Mouse (Mus musculus) midbrain, embryonic 12.5 days (tissue): Measurements from ENCODE around the gene Popdc2. TPM values are rescaled to one million over a fixed set of nuclear protein-coding genes. Genes with fewer than 3 reads are reported as not detected.

ENCODE experiments used
- ATAC-seq: fragments of 200-750 bp; cut with Nextera tagmentation; 2 replicates; pipeline ENCODE4 v1.8.0; 2017; ENCODE audit warnings: low read depth, moderate TSS enrichment, moderate library complexity; ENCODE audit not compliant: low FRiP score
- H3K27ac ChIP-seq: fragments of 300-500 bp; sonication (generic); replicated peaks from 2 replicates; pipeline ENCODE4 v1.5.1; 2016; ENCODE audit warnings: mild to moderate bottlenecking
- H3K27me3 ChIP-seq: fragments of 300-500 bp; sonication (generic); 2 replicates; pipeline ENCODE4 v1.6.1; 2016; ENCODE audit warnings: mild to moderate bottlenecking
- H3K36me3 ChIP-seq: fragments of 300-500 bp; sonication (generic); 2 replicates; pipeline ENCODE4 v1.6.1; 2016
- H3K4me1 ChIP-seq: fragments of 300-500 bp; sonication (generic); 2 replicates; pipeline ENCODE4 v1.6.1; 2016
- H3K4me2 ChIP-seq: fragments of 300-500 bp; sonication (generic); replicated peaks from 2 replicates; pipeline ENCODE4 v1.6.1; 2016; ENCODE audit warnings: mild to moderate bottlenecking, moderate library complexity
- H3K4me3 ChIP-seq: fragments of 300-500 bp; sonication (generic); 2 replicates; pipeline ENCODE4 v1.5.1; 2016; ENCODE audit warnings: mild to moderate bottlenecking
- H3K9ac ChIP-seq: fragments of 300-500 bp; sonication (generic); replicated peaks from 2 replicates; pipeline ENCODE4 v1.6.1; 2016; ENCODE audit warnings: mild to moderate bottlenecking, moderate library complexity
- H3K9me3 ChIP-seq: fragments of 300-500 bp; sonication (generic); 2 replicates; pipeline ENCODE4 v1.6.1; 2016; ENCODE audit warnings: mild to moderate bottlenecking
- WGBS: fragments of 180-500 bp; shearing (Covaris S2); methylation state at CpG from one replicate; pipeline ENCODE4 v1.1.7; 2016; 5-methylcytosine and 5-hydroxymethylcytosine counted together
- polyA plus RNA-seq: library from polyadenylated mRNA; unstranded; fragments of >200 nt; fragmentation: Nextera tagmentation; extraction: Ambion mirVana; gene quantifications from 2 replicates; pipeline ENCODE4 v1.2.1, GENCODE M21; 2016

Gene Popdc2
- polyA plus RNA-seq, 1 experiment from 2014 or later = 0.57 TPM

DNA sequence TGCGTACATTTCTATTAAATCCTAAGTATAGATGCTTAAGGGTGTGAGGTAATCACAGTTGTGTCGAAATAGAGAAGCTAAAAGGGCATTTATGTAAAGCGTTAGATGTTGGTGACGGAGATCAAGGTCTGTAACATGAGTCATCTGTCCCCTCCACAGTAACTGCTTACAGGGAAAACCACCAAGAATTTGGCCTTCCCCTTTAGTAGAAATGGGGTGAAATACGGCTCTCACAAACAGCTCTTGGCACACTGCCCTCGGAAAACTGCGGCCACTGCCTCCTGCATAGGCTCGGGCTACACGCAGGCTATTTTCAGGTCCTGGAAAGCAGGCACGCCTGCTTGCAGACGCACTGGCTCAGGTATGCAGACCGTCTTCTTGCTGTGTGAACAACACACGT is 34.1 kb downstream of the Popdc2 start:
- no peak overlapping the region for H3K9ac ChIP-seq
- H3K36me3 ChIP-seq = no peaks in the 10 kb centered on the region
- H3K27me3 ChIP-seq = no peaks in the 10 kb centered on the region
- H3K27ac ChIP-seq = no peak overlapping the region
- H3K4me2 ChIP-seq = no peak overlapping the region
- H3K9me3 ChIP-seq = no peaks in the 10 kb centered on the region
- no peak overlapping the region for H3K4me3 ChIP-seq
- no peak for ATAC-seq
- H3K4me1 ChIP-seq = peaks cover 15% of the 10 kb centered on the region
- WGBS = 86% methylated on average over 13 of the region's 13 CpGs

DNA sequence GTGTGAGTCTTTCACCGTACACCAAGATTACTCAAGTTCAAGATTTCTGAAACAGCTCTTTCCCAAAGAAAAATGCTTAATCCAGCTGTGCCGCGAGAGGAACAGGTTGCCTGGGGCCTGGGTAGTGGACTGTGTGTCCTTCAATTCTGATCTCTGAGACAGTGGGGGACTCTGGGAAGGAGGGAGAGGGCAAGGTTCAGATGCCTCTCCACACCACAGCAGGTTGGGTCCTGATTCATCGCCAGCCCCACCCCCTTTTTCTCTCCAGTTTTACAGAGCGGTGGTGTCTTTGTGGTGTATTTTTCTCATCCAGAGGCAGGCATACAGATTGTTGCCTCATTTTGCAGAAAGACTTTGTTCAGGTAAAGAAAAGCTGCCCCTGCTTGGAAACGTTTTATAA is 36.3 kb downstream of the Popdc2 start:
- Histone ChIP-seq H3K27ac (no peak overlapping the region), H3K9ac (no peak overlapping the region), H3K36me3 (no peaks in the 10 kb centered on the region), H3K4me2 (no peak overlapping the region), H3K4me3 (no peak overlapping the region), H3K9me3 (no peaks in the 10 kb centered on the region), H3K4me1 (peaks cover 15% of the 10 kb centered on the region), H3K27me3 (no peaks in the 10 kb centered on the region)
- 90% methylated on average over 6 of the region's 6 CpGs for WGBS
- ATAC-seq = no peak

DNA sequence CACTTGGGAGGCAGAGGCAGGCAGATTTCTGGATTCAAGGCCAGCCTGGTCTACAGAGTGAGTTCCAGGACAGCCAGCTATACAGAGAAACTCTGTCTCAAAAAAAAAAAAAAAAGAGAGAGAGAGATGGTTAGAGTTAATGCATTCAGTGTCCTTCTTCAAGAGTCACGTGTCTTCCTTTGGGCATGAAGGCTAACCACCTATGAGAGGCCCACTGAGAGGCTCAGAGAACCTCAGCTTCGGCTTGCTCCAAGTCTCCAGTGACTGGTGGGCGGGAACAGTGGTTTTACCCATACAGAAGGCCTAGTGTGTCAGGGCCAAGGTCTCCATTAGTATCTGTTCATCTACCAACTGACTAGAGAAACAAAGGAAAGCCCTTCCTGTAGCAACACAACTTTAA is 37.1 kb downstream of the Popdc2 start:
- peak overlapping the region; percentile 35; the same call in 1 of the 2 replicates for H3K27ac ChIP-seq
- no peaks in the 10 kb centered on the region for H3K9me3 ChIP-seq
- no peaks in the 10 kb centered on the region for H3K27me3 ChIP-seq
- H3K4me3 ChIP-seq = no peak overlapping the region
- 71% methylated on average over 3 of the region's 3 CpGs for WGBS
- peak overlapping the region; percentile 48 for H3K4me2 ChIP-seq
- peaks cover 15% of the 10 kb centered on the region for H3K4me1 ChIP-seq
- no peaks in the 10 kb centered on the region for H3K36me3 ChIP-seq
- ATAC-seq = no peak
- H3K9ac ChIP-seq = 0 out of 2 replicates have a peak overlapping the region, but pooled peaks have one; percentile 17

GRCm38 (mm10) chr16:38399531-38400231 is 37.7 kb downstream of the Popdc2 start:
- Histone ChIP-seq H3K27ac (peak overlapping the region; percentile 35), H3K9ac (0 out of 2 replicates have a peak overlapping the region, but pooled peaks have one; percentile 17), H3K36me3 (no peaks in the 10 kb centered on the region), H3K9me3 (no peaks in the 10 kb centered on the region), H3K4me2 (peak overlapping the region; percentile 48), H3K4me3 (peak overlapping the region; percentile 25), H3K4me1 (peaks cover 15% of the 10 kb centered on the region), H3K27me3 (no peaks in the 10 kb centered on the region)
- ATAC-seq = peak; percentile 87
- WGBS = 9% methylated on average over 17 of the region's 17 CpGs

GRCm38 (mm10) chr16:38400311-38400960 is 38.4 kb downstream of the Popdc2 start:
- Histone ChIP-seq H3K9ac (0 out of 2 replicates have a peak overlapping the region, but pooled peaks have one; percentile 17), H3K27me3 (no peaks in the 10 kb centered on the region; the same call in 1 of the 2 replicates), H3K4me1 (peaks cover 15% of the 10 kb centered on the region), H3K9me3 (no peaks in the 10 kb centered on the region), H3K4me3 (peak overlapping the region; percentile 25; the same call in 1 of the 2 replicates), H3K27ac (peak overlapping the region; percentile 35), H3K36me3 (no peaks in the 10 kb centered on the region), H3K4me2 (peak overlapping the region; percentile 48)
- WGBS = 73% methylated on average over 9 of the region's 9 CpGs
- peak; percentile 44 for ATAC-seq

GRCm38 (mm10) chr16:38401468-38401867 is 39.5 kb downstream of the Popdc2 start:
- WGBS = 72% methylated on average over 6 of the region's 6 CpGs
- Histone ChIP-seq H3K9ac (no peak overlapping the region), H3K4me2 (no peak overlapping the region), H3K27ac (no peak overlapping the region), H3K4me3 (no peak overlapping the region), H3K27me3 (no peaks in the 10 kb centered on the region; the same call in 1 of the 2 replicates), H3K4me1 (peaks cover 15% of the 10 kb centered on the region), H3K36me3 (no peaks in the 10 kb centered on the region), H3K9me3 (no peaks in the 10 kb centered on the region)
- ATAC-seq = no peak

- peaks cover 15% of the 10 kb centered on the region for H3K4me1 ChIP-seq
- H3K9ac ChIP-seq = no peak overlapping the region
- H3K36me3 ChIP-seq = no peaks in the 10 kb centered on the region
- no peak overlapping the region for H3K4me3 ChIP-seq
- H3K27ac ChIP-seq = no peak overlapping the region
- 88% methylated on average over 7 of the region's 7 CpGs for WGBS
- no peaks in the 10 kb centered on the region; the same call in 1 of the 2 replicates for H3K27me3 ChIP-seq
- ATAC-seq = no peak
- H3K9me3 ChIP-seq = no peaks in the 10 kb centered on the region
- H3K4me2 ChIP-seq = no peak overlapping the region
Measured at GRCm38 (mm10) chr16:38403639-38404038, 41.6 kb downstream of the Popdc2 start.

- Histone ChIP-seq H3K36me3 (no peaks in the 10 kb centered on the region), H3K9ac (no peak overlapping the region), H3K4me2 (no peak overlapping the region), H3K4me1 (no peaks in the 10 kb centered on the region), H3K4me3 (no peak overlapping the region), H3K9me3 (no peaks in the 10 kb centered on the region), H3K27me3 (no peaks in the 10 kb centered on the region; the same call in 1 of the 2 replicates), H3K27ac (no peak overlapping the region)
- ATAC-seq = no peak
- 84% methylated on average over 5 of the region's 5 CpGs for whole genome bisulfite sequencing
Measured at GRCm38 (mm10) chr16:38406293-38406692, 44.3 kb downstream of the Popdc2 start.

- Histone ChIP-seq H3K9ac (no peak overlapping the region), H3K4me2 (no peak overlapping the region), H3K36me3 (no peaks in the 10 kb centered on the region), H3K4me3 (no peak overlapping the region), H3K27me3 (no peaks in the 10 kb centered on the region; the same call in 1 of the 2 replicates), H3K9me3 (no peaks in the 10 kb centered on the region), H3K4me1 (no peaks in the 10 kb centered on the region), H3K27ac (no peak overlapping the region)
- ATAC-seq = no peak
- 88% methylated on average over 6 of the region's 6 CpGs for WGBS
Measured at GRCm38 (mm10) chr16:38406708-38407107, 44.7 kb downstream of the Popdc2 start.

DNA sequence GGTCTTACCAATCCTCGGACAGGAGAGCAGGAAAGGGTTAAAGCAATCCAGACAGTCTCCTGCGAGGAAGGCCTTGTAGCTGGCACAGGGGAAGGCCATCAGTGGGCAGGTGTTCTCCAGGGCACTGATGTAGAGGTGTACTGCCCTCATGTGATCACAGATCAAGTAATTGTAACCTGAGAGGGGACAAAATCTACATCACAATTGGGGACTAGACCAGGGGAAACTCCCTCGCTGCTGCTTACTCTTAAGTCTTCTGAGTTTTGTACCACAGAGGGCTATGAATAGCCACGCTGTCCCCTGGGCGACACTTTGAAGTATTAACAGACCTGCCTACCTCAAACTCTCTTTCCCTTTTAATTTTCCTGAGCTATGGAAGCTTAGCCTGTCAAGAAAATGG is 45.6 kb downstream of the Popdc2 start:
- Histone ChIP-seq H3K9me3 (no peaks in the 10 kb centered on the region), H3K9ac (no peak overlapping the region), H3K4me1 (no peaks in the 10 kb centered on the region), H3K36me3 (no peaks in the 10 kb centered on the region), H3K27ac (no peak overlapping the region), H3K4me3 (no peak overlapping the region), H3K4me2 (no peak overlapping the region), H3K27me3 (peaks cover 3% of the 10 kb centered on the region; the same call in 1 of the 2 replicates)
- WGBS = 31% methylated on average over 5 of the region's 5 CpGs
- no peak for ATAC-seq

- no peak overlapping the region for H3K4me3 ChIP-seq
Measured at GRCm38 (mm10) chr16:38408416-38408815, 46.4 kb downstream of the Popdc2 start.

DNA sequence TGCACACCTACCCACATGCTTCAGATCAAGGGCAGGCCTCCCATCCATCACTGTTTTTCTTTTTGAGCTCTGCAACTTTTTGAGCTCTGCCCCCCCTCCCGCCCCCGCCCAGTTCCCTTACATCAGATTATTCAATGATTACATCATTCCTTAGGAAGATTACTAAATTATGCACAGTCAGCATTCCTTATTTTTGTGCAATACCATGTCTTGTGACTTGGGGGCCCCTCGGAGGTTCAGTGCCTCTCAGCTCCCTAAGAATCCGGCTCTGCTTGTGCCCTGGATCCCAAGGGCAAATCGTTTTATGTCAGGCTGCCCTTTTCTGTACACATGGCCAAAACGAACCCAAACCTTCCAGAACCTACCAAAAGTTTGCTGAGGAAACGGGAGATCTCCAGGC is 52.9 kb downstream of the Popdc2 start:
- no peaks in the 10 kb centered on the region for H3K4me1 ChIP-seq
- H3K36me3 ChIP-seq = no peaks in the 10 kb centered on the region
- H3K27ac ChIP-seq = no peak overlapping the region
- no peak overlapping the region for H3K4me2 ChIP-seq
- no peaks in the 10 kb centered on the region for H3K9me3 ChIP-seq
- no peak overlapping the region for H3K9ac ChIP-seq
- 87% methylated on average over 7 of the region's 7 CpGs for WGBS
- H3K27me3 ChIP-seq = peaks cover 3% of the 10 kb centered on the region; the same call in 1 of the 2 replicates
- no peak overlapping the region for H3K4me3 ChIP-seq
- no peak for ATAC-seq

More at GRCm38 (mm10) chr16:38408416-38408815, 46.4 kb downstream of the Popdc2 start:
- no peaks in the 10 kb centered on the region for H3K9me3 ChIP-seq
- WGBS = 98% methylated on average over 8 of the region's 8 CpGs
- H3K27me3 ChIP-seq = peaks cover 3% of the 10 kb centered on the region; the same call in 1 of the 2 replicates
- H3K9ac ChIP-seq = no peak overlapping the region
- H3K4me2 ChIP-seq = no peak overlapping the region
- no peaks in the 10 kb centered on the region for H3K36me3 ChIP-seq
- H3K4me1 ChIP-seq = no peaks in the 10 kb centered on the region
- H3K27ac ChIP-seq = no peak overlapping the region
- ATAC-seq = no peak
